Mouse (Mus musculus): Measurements from ENCODE around the gene Olfr572. TPM values are rescaled to one million over a fixed set of nuclear protein-coding genes. Genes with fewer than 3 reads are reported as not detected.

Olfr572 gene
- total and polyA plus RNA-seq, 2 experiments from 2014 or later = not detected

GRCm38 (mm10) chr7:102975843-102976242 lies 51.6 kb downstream of the Olfr572 start, which contains the start of gene Olfr577:
TSS of gene Olfr577 (minus strand) at chr7:102975943.
- DNase-seq (ENCODE audit: low spot score) (no peak), ATAC-seq (ENCODE audit: insufficient read depth, low read depth) (no peak)
- Histone ChIP-seq H3K4me1 (ENCODE audit: control insufficient read depth, insufficient read depth) (no peaks in the 10 kb centered on the region), H3K9me3 (replicated peaks; ENCODE audit: control insufficient read depth, low read length) (no peaks in the 10 kb centered on the region), H3K27me3 (ENCODE audit: control insufficient read depth, insufficient read depth, low read length) (no peaks in the 10 kb centered on the region), H3K9ac (replicated peaks; ENCODE audit: low read depth, low read length) (no peak within 1 kb of the TSS), H3K4me2 (ENCODE audit: low read depth, low read length) (no peak within 1 kb of the TSS), H3K36me3 (replicated peaks; ENCODE audit: control insufficient read depth, insufficient read depth, low read length) (no peaks in the 10 kb centered on the region), H3K4me3 (ENCODE audit: low read depth, low read length) (no peak within 1 kb of the TSS), H3K27ac (ENCODE audit: low read depth) (no peak within 1 kb of the TSS)
- TF ChIP-seq EP300 (IDR thresholded peaks at IDR 0.05; ENCODE audit: low read depth) (no peak), CTCF (IDR thresholded peaks at IDR 0.05; ENCODE audit: low read depth) (no peak)
- WGBS = 73% methylated on average over 2 of the region's 2 CpGs

Other genes with a start within 250 kb of the Olfr572 start
- gene Trim68, start 237.1 kb upstream of the Olfr572 start, total RNA-seq (2014; rRNA removed; ENCODE audit: low replicate concordance) = 10.0 and 22.4 TPM in 2 replicates
- gene Trim68, start 237.1 kb upstream of the Olfr572 start, polyA plus RNA-seq (2015; fragmentation: Nextera tagmentation; extraction: Ambion mirVana) = 8.3 and 8.9 TPM in 2 replicates
- not detected in 2 replicates for gene Olfr557, start 228.5 kb upstream of the Olfr572 start, total RNA-seq (2014; rRNA removed; ENCODE audit: low replicate concordance)
- not detected in 2 replicates for gene Olfr557, start 228.5 kb upstream of the Olfr572 start, polyA plus RNA-seq (2015; fragmentation: Nextera tagmentation; extraction: Ambion mirVana)
- gene Olfr558, start 222.2 kb upstream of the Olfr572 start, total RNA-seq (2014; rRNA removed; ENCODE audit: low replicate concordance) = 1.2 and 1.5 TPM in 2 replicates
- 2.2 and 2.3 TPM in 2 replicates for gene Olfr558, start 222.2 kb upstream of the Olfr572 start, polyA plus RNA-seq (2015; fragmentation: Nextera tagmentation; extraction: Ambion mirVana)
- gene Olfr33, start 205.3 kb upstream of the Olfr572 start, total RNA-seq (2014; rRNA removed; ENCODE audit: low replicate concordance) = not detected in 2 replicates
- gene Olfr33, start 205.3 kb upstream of the Olfr572 start, polyA plus RNA-seq (2015; fragmentation: Nextera tagmentation; extraction: Ambion mirVana) = not detected in 2 replicates
- not detected in 2 replicates for gene Olfr559, start 196.9 kb upstream of the Olfr572 start, total RNA-seq (2014; rRNA removed; ENCODE audit: low replicate concordance)
- not detected in 2 replicates for gene Olfr559, start 196.9 kb upstream of the Olfr572 start, polyA plus RNA-seq (2015; fragmentation: Nextera tagmentation; extraction: Ambion mirVana)
- not detected in 2 replicates for gene Olfr560, start 165.0 kb upstream of the Olfr572 start, total RNA-seq (2014; rRNA removed; ENCODE audit: low replicate concordance)
- not detected in 2 replicates for gene Olfr560, start 165.0 kb upstream of the Olfr572 start, polyA plus RNA-seq (2015; fragmentation: Nextera tagmentation; extraction: Ambion mirVana)
- gene Olfr78, start 164.9 kb upstream of the Olfr572 start, total RNA-seq (2014; rRNA removed; ENCODE audit: low replicate concordance) = 1.0 and 4.1 TPM in 2 replicates
- gene Olfr78, start 164.9 kb upstream of the Olfr572 start, polyA plus RNA-seq (2015; fragmentation: Nextera tagmentation; extraction: Ambion mirVana) = 0.34 and 0.60 TPM in 2 replicates
- not detected in 2 replicates for gene Olfr561, start 153.2 kb upstream of the Olfr572 start, total RNA-seq (2014; rRNA removed; ENCODE audit: low replicate concordance)
- gene Olfr561, start 153.2 kb upstream of the Olfr572 start, polyA plus RNA-seq (2015; fragmentation: Nextera tagmentation; extraction: Ambion mirVana) = not detected in 2 replicates
- not detected in 2 replicates for gene Olfr564, start 120.9 kb upstream of the Olfr572 start, total RNA-seq (2014; rRNA removed; ENCODE audit: low replicate concordance)
- not detected in 2 replicates for gene Olfr564, start 120.9 kb upstream of the Olfr572 start, polyA plus RNA-seq (2015; fragmentation: Nextera tagmentation; extraction: Ambion mirVana)
- not detected in 2 replicates for gene Olfr566, start 65.6 kb upstream of the Olfr572 start, total RNA-seq (2014; rRNA removed; ENCODE audit: low replicate concordance)
- gene Olfr566, start 65.6 kb upstream of the Olfr572 start, polyA plus RNA-seq (2015; fragmentation: Nextera tagmentation; extraction: Ambion mirVana) = not detected in 2 replicates
- not detected in 2 replicates for gene Olfr568, start 47.3 kb upstream of the Olfr572 start, total RNA-seq (2014; rRNA removed; ENCODE audit: low replicate concordance)
- not detected in 2 replicates for gene Olfr568, start 47.3 kb upstream of the Olfr572 start, polyA plus RNA-seq (2015; fragmentation: Nextera tagmentation; extraction: Ambion mirVana)
- not detected in 2 replicates for gene Olfr569, start 33.5 kb upstream of the Olfr572 start, total RNA-seq (2014; rRNA removed; ENCODE audit: low replicate concordance)
- not detected in 2 replicates for gene Olfr569, start 33.5 kb upstream of the Olfr572 start, polyA plus RNA-seq (2015; fragmentation: Nextera tagmentation; extraction: Ambion mirVana)
- not detected in 2 replicates for gene Olfr570, start 29.8 kb upstream of the Olfr572 start, total RNA-seq (2014; rRNA removed; ENCODE audit: low replicate concordance)
- not detected in 2 replicates for gene Olfr570, start 29.8 kb upstream of the Olfr572 start, polyA plus RNA-seq (2015; fragmentation: Nextera tagmentation; extraction: Ambion mirVana)
- not detected in 2 replicates for gene Olfr571, start 6.9 kb upstream of the Olfr572 start, total RNA-seq (2014; rRNA removed; ENCODE audit: low replicate concordance)
- not detected in 2 replicates for gene Olfr571, start 6.9 kb upstream of the Olfr572 start, polyA plus RNA-seq (2015; fragmentation: Nextera tagmentation; extraction: Ambion mirVana)
- not detected in 2 replicates for gene Olfr573-ps1, start 18.2 kb downstream of the Olfr572 start, total RNA-seq (2014; rRNA removed; ENCODE audit: low replicate concordance)
- gene Olfr573-ps1, start 18.2 kb downstream of the Olfr572 start, polyA plus RNA-seq (2015; fragmentation: Nextera tagmentation; extraction: Ambion mirVana) = not detected in 2 replicates
- gene Olfr574, start 24.1 kb downstream of the Olfr572 start, total RNA-seq (2014; rRNA removed; ENCODE audit: low replicate concordance) = not detected in 2 replicates
- gene Olfr574, start 24.1 kb downstream of the Olfr572 start, polyA plus RNA-seq (2015; fragmentation: Nextera tagmentation; extraction: Ambion mirVana) = not detected in 2 replicates
- gene Olfr575, start 34.4 kb downstream of the Olfr572 start, total RNA-seq (2014; rRNA removed; ENCODE audit: low replicate concordance) = not detected in 2 replicates
- not detected in 2 replicates for gene Olfr575, start 34.4 kb downstream of the Olfr572 start, polyA plus RNA-seq (2015; fragmentation: Nextera tagmentation; extraction: Ambion mirVana)
- not detected in 2 replicates for gene Olfr576, start 38.3 kb downstream of the Olfr572 start, total RNA-seq (2014; rRNA removed; ENCODE audit: low replicate concordance)
- gene Olfr576, start 38.3 kb downstream of the Olfr572 start, polyA plus RNA-seq (2015; fragmentation: Nextera tagmentation; extraction: Ambion mirVana) = not detected in 2 replicates
- not detected in 2 replicates for gene Olfr577, start 51.5 kb downstream of the Olfr572 start, total RNA-seq (2014; rRNA removed; ENCODE audit: low replicate concordance)
- gene Olfr577, start 51.5 kb downstream of the Olfr572 start, polyA plus RNA-seq (2015; fragmentation: Nextera tagmentation; extraction: Ambion mirVana) = not detected in 2 replicates
- not detected in 2 replicates for gene Olfr578, start 64.9 kb downstream of the Olfr572 start, total RNA-seq (2014; rRNA removed; ENCODE audit: low replicate concordance)
- not detected in 2 replicates for gene Olfr578, start 64.9 kb downstream of the Olfr572 start, polyA plus RNA-seq (2015; fragmentation: Nextera tagmentation; extraction: Ambion mirVana)
- gene Olfr582, start 113.6 kb downstream of the Olfr572 start, total RNA-seq (2014; rRNA removed; ENCODE audit: low replicate concordance) = not detected in 2 replicates
- not detected in 2 replicates for gene Olfr582, start 113.6 kb downstream of the Olfr572 start, polyA plus RNA-seq (2015; fragmentation: Nextera tagmentation; extraction: Ambion mirVana)
- gene Olfr583, start 126.9 kb downstream of the Olfr572 start, total RNA-seq (2014; rRNA removed; ENCODE audit: low replicate concordance) = not detected in 2 replicates
- gene Olfr583, start 126.9 kb downstream of the Olfr572 start, polyA plus RNA-seq (2015; fragmentation: Nextera tagmentation; extraction: Ambion mirVana) = not detected in 2 replicates
- not detected in 2 replicates for gene Olfr584, start 157.5 kb downstream of the Olfr572 start, total RNA-seq (2014; rRNA removed; ENCODE audit: low replicate concordance)
- gene Olfr584, start 157.5 kb downstream of the Olfr572 start, polyA plus RNA-seq (2015; fragmentation: Nextera tagmentation; extraction: Ambion mirVana) = not detected in 2 replicates
- gene Olfr585, start 173.3 kb downstream of the Olfr572 start, total RNA-seq (2014; rRNA removed; ENCODE audit: low replicate concordance) = not detected in 2 replicates
- not detected in 2 replicates for gene Olfr585, start 173.3 kb downstream of the Olfr572 start, polyA plus RNA-seq (2015; fragmentation: Nextera tagmentation; extraction: Ambion mirVana)
- not detected in 2 replicates for gene Olfr586, start 201.2 kb downstream of the Olfr572 start, total RNA-seq (2014; rRNA removed; ENCODE audit: low replicate concordance)
- gene Olfr586, start 201.2 kb downstream of the Olfr572 start, polyA plus RNA-seq (2015; fragmentation: Nextera tagmentation; extraction: Ambion mirVana) = not detected in 2 replicates
- gene Olfr588-ps1, start 216.5 kb downstream of the Olfr572 start, total RNA-seq (2014; rRNA removed; ENCODE audit: low replicate concordance) = not detected in 2 replicates
- gene Olfr588-ps1, start 216.5 kb downstream of the Olfr572 start, polyA plus RNA-seq (2015; fragmentation: Nextera tagmentation; extraction: Ambion mirVana) = not detected in 2 replicates
- not detected in 2 replicates for gene Olfr589, start 231.9 kb downstream of the Olfr572 start, total RNA-seq (2014; rRNA removed; ENCODE audit: low replicate concordance)
- gene Olfr589, start 231.9 kb downstream of the Olfr572 start, polyA plus RNA-seq (2015; fragmentation: Nextera tagmentation; extraction: Ambion mirVana) = not detected in 2 replicates

Data from heart, postnatal 0 days (tissue).